In the genomic region with DNA sequence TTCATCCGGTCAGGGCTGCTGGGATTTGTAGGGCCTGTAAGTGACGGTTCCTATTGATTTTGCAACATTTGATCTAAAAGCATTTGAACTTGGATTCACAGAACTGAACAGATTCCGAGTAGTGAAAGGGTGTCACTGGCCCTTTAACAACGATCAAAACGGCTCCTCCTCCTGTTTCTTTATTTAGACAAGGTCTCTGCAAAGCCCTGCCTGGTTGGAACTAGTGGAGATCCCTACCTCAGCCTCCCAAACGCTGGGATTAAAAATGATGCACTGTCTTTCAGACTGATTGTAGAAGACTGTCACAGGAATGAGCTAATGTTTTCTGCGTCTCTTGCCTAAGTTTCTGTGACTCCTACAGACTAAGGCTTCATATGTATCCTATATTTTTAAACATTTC, we compare ENCODE assay signal across 22 mouse cellular contexts.
"Had no signal": no experiment of that assay in that cellular context is flagged by ENCODE, and none has a peak within 500 bp of the region (broad histone marks: within the 10 kb centered on the region; RNA-seq: fewer than 3 reads in every experiment).

No protein-coding gene starts in this region.

- H3K4me3 ChIP-seq: layer of hippocampus, adult 2 months; limb, embryonic 10.5 days; limb, embryonic 13.5 days; liver, embryonic 15.5 days; megakaryocyte, embryonic 14.5 days; midbrain, embryonic 10.5 days; midbrain, embryonic 13.5 days; myocyte; neural tube, embryonic 13.5 days; stomach, embryonic 15.5 days had no signal

- H3K4me2 ChIP-seq: limb, embryonic 13.5 days; liver, embryonic 11.5 days; liver, embryonic 15.5 days; midbrain, embryonic 13.5 days; neural tube, embryonic 13.5 days; stomach, embryonic 15.5 days had no signal

- H3K27ac ChIP-seq: kidney, postnatal 0 days; layer of hippocampus, adult 2 months; limb, embryonic 10.5 days; limb, embryonic 13.5 days; liver, embryonic 15.5 days; midbrain, embryonic 10.5 days; midbrain, embryonic 13.5 days; neural tube, embryonic 13.5 days; stomach, embryonic 15.5 days had no signal

- H3K9me3 ChIP-seq: limb, embryonic 10.5 days; limb, embryonic 13.5 days; liver, embryonic 15.5 days; megakaryocyte, embryonic 14.5 days; midbrain, embryonic 10.5 days; midbrain, embryonic 13.5 days; neural tube, embryonic 13.5 days; stomach, embryonic 15.5 days had no signal

- ATAC-seq: midbrain, embryonic 13.5 days; midbrain, embryonic 16.5 days had no signal

- H3K9ac ChIP-seq: limb, embryonic 13.5 days; liver, embryonic 15.5 days; midbrain, embryonic 13.5 days; neural tube, embryonic 13.5 days; stomach, embryonic 15.5 days had no signal

- H3K27me3 ChIP-seq: limb, embryonic 13.5 days; liver, embryonic 15.5 days; megakaryocyte, embryonic 14.5 days; midbrain, embryonic 13.5 days; neural tube, embryonic 13.5 days; stomach, embryonic 15.5 days had no signal

- DNase-seq: kidney, postnatal 25 days; layer of hippocampus, adult 9-11 months; lung, adult 2 months; lung, postnatal 10 days; lung, postnatal 36 days; retina, postnatal 1 day; right cerebral cortex, postnatal 25 days; spleen, adult 18-20 months; thymus, postnatal 25 days had no signal

- H3K4me1 ChIP-seq: limb, embryonic 10.5 days; limb, embryonic 13.5 days; liver, embryonic 15.5 days; midbrain, embryonic 10.5 days; midbrain, embryonic 13.5 days; neural tube, embryonic 13.5 days; stomach, embryonic 15.5 days had no signal
